Mouse (Mus musculus) erythroblast, embryonic 14.5 days (primary cell): ENCODE results near the gene 1700029P11Rik. TPM values are rescaled to one million over a fixed set of nuclear protein-coding genes. Genes with fewer than 3 reads are reported as not detected.
"Not testable (repeated sequence)": the region's sequence is repeated elsewhere in the genome, so short reads cannot be mapped to it uniquely, and the experiment has no call there.

Experiments
- H3K27me3 ChIP-seq: 2 replicates; pipeline ENCODE4 v1.6.1; 2012; ENCODE audit warnings: inconsistent platforms; ENCODE audit not compliant: control insufficient read depth
- H3K36me3 ChIP-seq: 2 replicates; pipeline ENCODE4 v1.6.1; 2012; ENCODE audit warnings: mild to moderate bottlenecking, inconsistent platforms; ENCODE audit not compliant: control insufficient read depth
- H3K4me1 ChIP-seq: 2 replicates; pipeline ENCODE4 v1.6.1; 2012; ENCODE audit warnings: inconsistent platforms; ENCODE audit not compliant: control insufficient read depth
- H3K4me3 ChIP-seq: replicated peaks from 2 replicates; pipeline ENCODE3; 2012; ENCODE audit warnings: moderate library complexity, mild to moderate bottlenecking, inconsistent platforms
- H3K9me3 ChIP-seq: 2 replicates; pipeline ENCODE4 v1.6.1; 2012; ENCODE audit warnings: low read length, inconsistent platforms, mixed read lengths; ENCODE audit not compliant: control insufficient read depth
- GATA1 ChIP-seq: IDR thresholded peaks from 2 replicates; pipeline ENCODE4 v1.6.1; 2012; ENCODE audit warnings: low read length, inconsistent platforms, mixed read lengths
- TAL1 ChIP-seq: IDR thresholded peaks from 3 replicates; pipeline ENCODE4 v1.6.1; 2012; ENCODE audit warnings: low read length, inconsistent platforms, mixed read lengths
- polyA plus RNA-seq: library from polyadenylated mRNA; stranded (reverse); fragments of >175 nt; gene quantifications from 2 replicates; pipeline ENCODE4 v1.2.3, GENCODE M21; 2012

The 1700029P11Rik gene
- polyA plus RNA-seq, 1 experiment = not detected

GRCm38 (mm10) chr15:81964980-81965545 is 15.3 kb upstream of the 1700029P11Rik start:
- peaks cover 35% of the 10 kb centered on the region for H3K4me1 ChIP-seq
- H3K4me3 ChIP-seq = no peak overlapping the region
- no peaks in the 10 kb centered on the region; the same call in 1 of the 2 replicates for H3K27me3 ChIP-seq
- no peaks in the 10 kb centered on the region for H3K9me3 ChIP-seq
- no peaks in the 10 kb centered on the region for H3K36me3 ChIP-seq
- no peak for TF ChIP-seq GATA1
- no peak for TF ChIP-seq TAL1

GRCm38 (mm10) chr15:81966062-81966829 is 14.1 kb upstream of the 1700029P11Rik start:
- Histone ChIP-seq H3K4me3 (no peak overlapping the region), H3K4me1 (peaks cover 26% of the 10 kb centered on the region), H3K27me3 (no peaks in the 10 kb centered on the region; the same call in 1 of the 2 replicates), H3K36me3 (no peaks in the 10 kb centered on the region), H3K9me3 (no peaks in the 10 kb centered on the region)
- TF ChIP-seq GATA1 (no peak), TAL1 (no peak)

- H3K4me3 ChIP-seq = no peak overlapping the region
- H3K27me3 ChIP-seq = no peaks in the 10 kb centered on the region; the same call in 1 of the 2 replicates
- H3K9me3 ChIP-seq = 0 out of 2 replicates have a peak, but pooled peaks cover 3% of the 10 kb centered on the region
- peaks cover 22% of the 10 kb centered on the region for H3K4me1 ChIP-seq
- H3K36me3 ChIP-seq = no peaks in the 10 kb centered on the region
- no peak for TF ChIP-seq TAL1
- TF ChIP-seq GATA1 = no peak
Measured at GRCm38 (mm10) chr15:81967821-81968220, 12.5 kb upstream of the 1700029P11Rik start.

GRCm38 (mm10) chr15:81968447-81968846 is 11.9 kb upstream of the 1700029P11Rik start:
- no peaks in the 10 kb centered on the region for H3K36me3 ChIP-seq
- peaks cover 22% of the 10 kb centered on the region for H3K4me1 ChIP-seq
- no peak overlapping the region for H3K4me3 ChIP-seq
- TF ChIP-seq GATA1 (no peak), TAL1 (no peak)
- no peaks in the 10 kb centered on the region; the same call in 1 of the 2 replicates for H3K27me3 ChIP-seq
- 0 out of 2 replicates have a peak, but pooled peaks cover 3% of the 10 kb centered on the region for H3K9me3 ChIP-seq

GRCm38 (mm10) chr15:81969173-81969572 is 11.2 kb upstream of the 1700029P11Rik start:
- TF ChIP-seq TAL1 (no peak), GATA1 (no peak)

GRCm38 (mm10) chr15:81969635-81970034 is 10.7 kb upstream of the 1700029P11Rik start:
- peaks cover 22% of the 10 kb centered on the region for H3K4me1 ChIP-seq
- not testable (repeated sequence) for H3K9me3 ChIP-seq, H3K36me3 ChIP-seq, H3K4me3 ChIP-seq, H3K27me3 ChIP-seq

More at GRCm38 (mm10) chr15:81969173-81969572, 11.2 kb upstream of the 1700029P11Rik start:
- H3K36me3 ChIP-seq = no peaks in the 10 kb centered on the region
- H3K4me3 ChIP-seq = no peak overlapping the region
- peaks cover 22% of the 10 kb centered on the region for H3K4me1 ChIP-seq
- H3K9me3 ChIP-seq = 0 out of 2 replicates have a peak, but pooled peaks cover 3% of the 10 kb centered on the region
- H3K27me3 ChIP-seq = no peaks in the 10 kb centered on the region; the same call in 1 of the 2 replicates

- H3K36me3 ChIP-seq, H3K27me3 ChIP-seq, H3K4me3 ChIP-seq, H3K9me3 ChIP-seq: not testable (repeated sequence)
- H3K4me1 ChIP-seq = peaks cover 18% of the 10 kb centered on the region
Measured at GRCm38 (mm10) chr15:81970498-81970897, 9.8 kb upstream of the 1700029P11Rik start.

- not testable (repeated sequence) for H3K4me1 ChIP-seq, H3K4me3 ChIP-seq, H3K36me3 ChIP-seq, H3K9me3 ChIP-seq, H3K27me3 ChIP-seq
Measured at GRCm38 (mm10) chr15:81975156-81975555, 5.2 kb upstream of the 1700029P11Rik start.

GRCm38 (mm10) chr15:81982173-81982572 is 1.8 kb downstream of the 1700029P11Rik start:
- H3K27me3 ChIP-seq = no peaks in the 10 kb centered on the region
- H3K9me3 ChIP-seq = no peaks in the 10 kb centered on the region
- H3K4me1 ChIP-seq = peaks cover 7% of the 10 kb centered on the region
- H3K36me3 ChIP-seq = no peaks in the 10 kb centered on the region
- H3K4me3 ChIP-seq = no peak overlapping the region
- TF ChIP-seq GATA1 (no peak), TAL1 (no peak)
